Mouse (Mus musculus) limb, embryonic 14.5 days (tissue): Measurements from ENCODE around the gene Upf1. TPM values are rescaled to one million over a fixed set of nuclear protein-coding genes. Genes with fewer than 3 reads are reported as not detected.

Source experiments
- ATAC-seq: fragments of 200-750 bp; cut with Nextera tagmentation; 2 replicates; pipeline ENCODE4 v1.8.0; 2017; ENCODE audit warnings: low read depth, moderate number of reproducible peaks, moderate TSS enrichment; ENCODE audit not compliant: low FRiP score
- DNase-seq: peaks from one replicate; pipeline ENCODE4 v3.0.0-alpha.2; 2015; ENCODE audit warnings: low spot score
- H3K27ac ChIP-seq: fragments of 300-500 bp; sonication (generic); replicated peaks from 2 replicates; pipeline ENCODE4 v1.5.1; 2014; ENCODE audit warnings: low read depth, mild to moderate bottlenecking, low read length, moderate library complexity, mixed read lengths
- H3K27me3 ChIP-seq: fragments of 300-500 bp; sonication (generic); 2 replicates; pipeline ENCODE4 v1.6.1; 2014; ENCODE audit warnings: low read length, mixed read lengths; ENCODE audit not compliant: control insufficient read depth, insufficient read depth
- H3K36me3 ChIP-seq: fragments of 300-500 bp; sonication (generic); 2 replicates; pipeline ENCODE4 v1.6.1; 2014; ENCODE audit warnings: mild to moderate bottlenecking, low read length, moderate library complexity, mixed read lengths; ENCODE audit not compliant: control insufficient read depth, insufficient read depth
- H3K4me1 ChIP-seq: fragments of 300-500 bp; sonication (generic); 2 replicates; pipeline ENCODE4 v1.6.1; 2014; ENCODE audit warnings: antibody characterized with exemption, low read length, mixed read lengths; ENCODE audit not compliant: control insufficient read depth, insufficient read depth
- H3K4me2 ChIP-seq: fragments of 300-500 bp; sonication (generic); replicated peaks from 2 replicates; pipeline ENCODE4 v1.6.1; 2014; ENCODE audit warnings: low read depth, mild to moderate bottlenecking, low read length, moderate library complexity; ENCODE audit not compliant: severe bottlenecking
- H3K4me3 ChIP-seq: fragments of 300-500 bp; sonication (generic); replicated peaks from 2 replicates; pipeline ENCODE4 v1.5.1; 2014; ENCODE audit warnings: low read length
- H3K9ac ChIP-seq: fragments of 300-500 bp; sonication (generic); 2 replicates; pipeline ENCODE4 v1.6.1; 2014; ENCODE audit warnings: mild to moderate bottlenecking, low read depth, low read length, moderate library complexity; ENCODE audit not compliant: severe bottlenecking
- H3K9me3 ChIP-seq: fragments of 300-500 bp; sonication (generic); 2 replicates; pipeline ENCODE4 v1.6.1; 2016; ENCODE audit warnings: low read length; ENCODE audit not compliant: control insufficient read depth
- POLR2A ChIP-seq: fragments of 200-500 bp; IDR thresholded peaks from 2 replicates; pipeline ENCODE4 v1.8.0; 2012; ENCODE audit warnings: inconsistent platforms, mild to moderate bottlenecking, moderate library complexity, borderline replicate concordance; ENCODE audit not compliant: insufficient read depth, insufficient read length; ENCODE audit errors: extremely low read depth
- WGBS: fragments of 180-500 bp; shearing (Covaris S2); extraction: QIAGEN DNeasy Blood & Tissue Kit; methylation state at CpG from one replicate; pipeline ENCODE4 v1.1.7; 2014; 5-methylcytosine and 5-hydroxymethylcytosine counted together
- polyA plus RNA-seq, 2 experiments: library from polyadenylated mRNA; depleted of rRNA in 1 of 2; stranded (reverse) in 1 of 2; unstranded in 1 of 2; fragments of >200 nt; fragmentation: Nextera tagmentation in 1 of 2; extraction: Ambion mirVana in 1 of 2; gene quantifications; 2 replicates each; pipeline versions ENCODE4 v1.2.1 to v1.2.3; 2012 to 2014

Gene Upf1
- polyA plus RNA-seq, 2 experiments: 22.3 to 39.0 TPM

- Histone ChIP-seq H3K27me3 (no peaks in the 10 kb centered on the region), H3K27ac (no peak overlapping the region), H3K36me3 (peaks cover 38% of the 10 kb centered on the region), H3K4me3 (no peak overlapping the region), H3K9me3 (no peaks in the 10 kb centered on the region), H3K4me2 (no peak overlapping the region), H3K4me1 (no peaks in the 10 kb centered on the region), H3K9ac (no peak overlapping the region)
- DNase-seq: no peak
- WGBS: 85% methylated on average over 5 of the region's 5 CpGs
- TF ChIP-seq POLR2A: no peak
- ATAC-seq: no peak
These were observed 40.0 kb upstream of the Upf1 start for GRCm38 (mm10) chr8:70393087-70393486.

GRCm38 (mm10) chr8:70389678-70390077 is 36.6 kb upstream of the Upf1 start:
- Histone ChIP-seq H3K9me3 (no peaks in the 10 kb centered on the region), H3K4me3 (no peak overlapping the region), H3K4me1 (no peaks in the 10 kb centered on the region), H3K36me3 (peaks cover 64% of the 10 kb centered on the region), H3K9ac (no peak overlapping the region), H3K27ac (no peak overlapping the region), H3K4me2 (no peak overlapping the region), H3K27me3 (no peaks in the 10 kb centered on the region)
- no peak for TF ChIP-seq POLR2A
- 92% methylated on average over 2 of the region's 2 CpGs for WGBS
- DNase-seq (no peak), ATAC-seq (no peak)

GRCm38 (mm10) chr8:70383287-70383686 is 30.2 kb upstream of the Upf1 start:
- no peak for TF ChIP-seq POLR2A
- ATAC-seq (peak; percentile 53; the same call in 1 of the 2 replicates), DNase-seq (peak; percentile 74)
- no peak overlapping the region for H3K27ac ChIP-seq
- WGBS: 42% methylated on average over 3 of the region's 3 CpGs
- no peak overlapping the region for H3K9ac ChIP-seq
- H3K4me2 ChIP-seq: no peak overlapping the region
- H3K4me3 ChIP-seq: no peak overlapping the region
- H3K36me3 ChIP-seq: peaks cover 39% of the 10 kb centered on the region
- H3K9me3 ChIP-seq: no peaks in the 10 kb centered on the region
- no peaks in the 10 kb centered on the region for H3K27me3 ChIP-seq
- no peaks in the 10 kb centered on the region for H3K4me1 ChIP-seq

GRCm38 (mm10) chr8:70380069-70380468 is 27.0 kb upstream of the Upf1 start:
- DNase-seq: no peak
- no peak for TF ChIP-seq POLR2A
- H3K4me1 ChIP-seq: peaks cover 8% of the 10 kb centered on the region; the same call in 1 of the 2 replicates
- H3K9ac ChIP-seq: no peak overlapping the region
- H3K4me3 ChIP-seq: no peak overlapping the region
- H3K4me2 ChIP-seq: no peak overlapping the region
- WGBS: 80% methylated on average over 12 of the region's 12 CpGs
- peaks cover 9% of the 10 kb centered on the region for H3K36me3 ChIP-seq
- H3K27ac ChIP-seq: no peak overlapping the region
- ATAC-seq: no peak
- peaks cover 29% of the 10 kb centered on the region for H3K27me3 ChIP-seq
- no peaks in the 10 kb centered on the region for H3K9me3 ChIP-seq

GRCm38 (mm10) chr8:70377049-70377448 is 24.0 kb upstream of the Upf1 start:
- no peaks in the 10 kb centered on the region for H3K9me3 ChIP-seq
- H3K27me3 ChIP-seq: peaks cover 59% of the 10 kb centered on the region
- no peak for TF ChIP-seq POLR2A
- H3K27ac ChIP-seq: no peak overlapping the region
- H3K4me3 ChIP-seq: no peak overlapping the region
- H3K36me3 ChIP-seq: no peaks in the 10 kb centered on the region
- no peak overlapping the region for H3K4me2 ChIP-seq
- 16% methylated on average over 15 of the region's 15 CpGs for WGBS
- ATAC-seq (no peak), DNase-seq (no peak)
- no peak overlapping the region for H3K9ac ChIP-seq
- H3K4me1 ChIP-seq: peaks cover 30% of the 10 kb centered on the region

GRCm38 (mm10) chr8:70376275-70376741 is 23.2 kb upstream of the Upf1 start:
- peaks cover 36% of the 10 kb centered on the region for H3K4me1 ChIP-seq
- H3K4me2 ChIP-seq: peak overlapping the region; percentile 26
- DNase-seq (no peak), ATAC-seq (no peak)
- H3K9me3 ChIP-seq: no peaks in the 10 kb centered on the region
- H3K9ac ChIP-seq: no peak overlapping the region
- no peak overlapping the region for H3K27ac ChIP-seq
- no peaks in the 10 kb centered on the region for H3K36me3 ChIP-seq
- no peak for TF ChIP-seq POLR2A
- WGBS: 8% methylated on average over 37 of the region's 37 CpGs
- peaks cover 59% of the 10 kb centered on the region for H3K27me3 ChIP-seq
- H3K4me3 ChIP-seq: peak overlapping the region; percentile 21
